Mouse (Mus musculus): ENCODE results near the gene Cmah.
"Not testable (repeated sequence)": the region's sequence is repeated elsewhere in the genome, so short reads cannot be mapped to it uniquely, and the experiment has no call there.

GRCm38 (mm10) chr13:24401821-24402220 lies 74.6 kb downstream of the Cmah start:
- not testable (repeated sequence) for TF ChIP-seq GATA1, TAL1 (IDR thresholded peaks at IDR 0.05; ENCODE audit: low read length)
